Mouse (Mus musculus) heart, embryonic 16.5 days (tissue): Measurements from ENCODE around the gene Kctd4. TPM values are rescaled to one million over a fixed set of nuclear protein-coding genes. Genes with fewer than 3 reads are reported as not detected.
"Not testable (repeated sequence)": the region's sequence is repeated elsewhere in the genome, so short reads cannot be mapped to it uniquely, and the experiment has no call there.

Source experiments
- ATAC-seq: fragments of 200-750 bp; cut with Nextera tagmentation; replicated peaks from 2 replicates; pipeline ENCODE4 v1.8.0; 2017; ENCODE audit warnings: moderate number of reproducible peaks; ENCODE audit not compliant: insufficient read depth, low FRiP score; ENCODE audit errors: extremely low read depth
- H3K27ac ChIP-seq: fragments of 300-500 bp; sonication (generic); 2 replicates; pipeline ENCODE4 v1.5.1; 2014; ENCODE audit warnings: mild to moderate bottlenecking, low read length, control low read depth, moderate library complexity
- H3K27me3 ChIP-seq: fragments of 300-500 bp; sonication (generic); 2 replicates; pipeline ENCODE4 v1.6.1; 2014; ENCODE audit warnings: low read length, mixed read lengths; ENCODE audit not compliant: control insufficient read depth, insufficient read depth
- H3K36me3 ChIP-seq: fragments of 300-500 bp; sonication (generic); 2 replicates; pipeline ENCODE4 v1.6.1; 2014; ENCODE audit not compliant: control insufficient read depth, insufficient read depth
- H3K4me1 ChIP-seq: fragments of 300-500 bp; sonication (generic); 2 replicates; pipeline ENCODE4 v1.6.1; 2014; ENCODE audit warnings: low read length, mixed read lengths; ENCODE audit not compliant: control insufficient read depth, insufficient read depth
- H3K4me2 ChIP-seq: fragments of 300-500 bp; sonication (generic); 2 replicates; pipeline ENCODE4 v1.6.1; 2014; ENCODE audit warnings: low read depth, mild to moderate bottlenecking, control low read depth, low read length
- H3K4me3 ChIP-seq: fragments of 300-500 bp; sonication (generic); 2 replicates; pipeline ENCODE4 v1.5.1; 2014; ENCODE audit warnings: mild to moderate bottlenecking, control low read depth, low read length
- H3K9ac ChIP-seq: fragments of 300-500 bp; sonication (generic); 2 replicates; pipeline ENCODE4 v1.6.1; 2014; ENCODE audit warnings: low read length, control low read depth
- H3K9me3 ChIP-seq: fragments of 300-500 bp; sonication (generic); replicated peaks from 2 replicates; pipeline ENCODE4 v1.6.1; 2016; ENCODE audit warnings: low read length; ENCODE audit not compliant: control insufficient read depth
- WGBS: fragments of 180-500 bp; shearing (Covaris S2); extraction: QIAGEN DNeasy Blood & Tissue Kit; methylation state at CpG from one replicate; pipeline ENCODE4 v1.1.7; 2014; 5-methylcytosine and 5-hydroxymethylcytosine counted together
- polyA plus RNA-seq: library from polyadenylated mRNA; unstranded; fragments of >200 nt; fragmentation: Nextera tagmentation; extraction: Ambion mirVana; gene quantifications from 2 replicates; pipeline ENCODE4 v1.2.1, GENCODE M21; 2015

Gene Kctd4
- 0.12 and 0.56 TPM in 2 replicates for polyA plus RNA-seq

- H3K27ac ChIP-seq = no peak within 1 kb of the TSS
- no peak within 1 kb of the TSS for H3K9ac ChIP-seq
- WGBS = 87% methylated on average over 7 of the region's 7 CpGs
- H3K4me2 ChIP-seq = no peak within 1 kb of the TSS
- ATAC-seq = no peak
- no peaks in the 10 kb centered on the region for H3K4me1 ChIP-seq
- no peaks in the 10 kb centered on the region for H3K9me3 ChIP-seq
- no peak within 1 kb of the TSS for H3K4me3 ChIP-seq
- H3K27me3 ChIP-seq = no peaks in the 10 kb centered on the region
- H3K36me3 ChIP-seq = no peaks in the 10 kb centered on the region
Measured at GRCm38 (mm10) chr14:75954766-75955165, at the start of gene Kctd4. Gene Kctd4 (plus strand): TSS chr14:75955009.

GRCm38 (mm10) chr14:75906931-75907330 lies 47.9 kb upstream of the Kctd4 start:
- H3K4me3 ChIP-seq = no peak overlapping the region
- H3K9me3 ChIP-seq = no peaks in the 10 kb centered on the region
- no peak overlapping the region for H3K4me2 ChIP-seq
- H3K27ac ChIP-seq = no peak overlapping the region
- ATAC-seq = no peak
- no peaks in the 10 kb centered on the region for H3K27me3 ChIP-seq
- H3K36me3 ChIP-seq = peaks cover 6% of the 10 kb centered on the region
- H3K4me1 ChIP-seq = no peaks in the 10 kb centered on the region
- H3K9ac ChIP-seq = no peak overlapping the region
- 90% methylated on average over 8 of the region's 8 CpGs for WGBS

GRCm38 (mm10) chr14:75911968-75912367 lies 42.8 kb upstream of the Kctd4 start:
- Histone ChIP-seq H3K9me3 (no peaks in the 10 kb centered on the region), H3K4me1 (no peaks in the 10 kb centered on the region), H3K4me2 (no peak overlapping the region), H3K9ac (no peak overlapping the region), H3K27me3 (no peaks in the 10 kb centered on the region), H3K36me3 (peaks cover 4% of the 10 kb centered on the region; the same call in 1 of the 2 replicates), H3K4me3 (no peak overlapping the region), H3K27ac (no peak overlapping the region)
- whole genome bisulfite sequencing = 92% methylated on average over 6 of the region's 6 CpGs
- ATAC-seq = no peak

- H3K27ac ChIP-seq = no peak overlapping the region
- H3K27me3 ChIP-seq = no peaks in the 10 kb centered on the region
- no peak overlapping the region for H3K9ac ChIP-seq
- 89% methylated on average over 2 of the region's 2 CpGs for WGBS
- ATAC-seq = no peak
- no peaks in the 10 kb centered on the region for H3K4me1 ChIP-seq
- no peak overlapping the region for H3K4me2 ChIP-seq
- peaks cover 4% of the 10 kb centered on the region; the same call in 1 of the 2 replicates for H3K36me3 ChIP-seq
- H3K4me3 ChIP-seq = no peak overlapping the region
- H3K9me3 ChIP-seq = no peaks in the 10 kb centered on the region
Measured at GRCm38 (mm10) chr14:75912665-75913064, 42.1 kb upstream of the Kctd4 start.

GRCm38 (mm10) chr14:75923314-75924052 lies 31.3 kb upstream of the Kctd4 start:
- H3K27ac ChIP-seq = no peak overlapping the region
- H3K36me3 ChIP-seq = no peaks in the 10 kb centered on the region
- 93% methylated on average over 1 of the region's 1 CpGs for WGBS
- no peaks in the 10 kb centered on the region for H3K27me3 ChIP-seq
- H3K9me3 ChIP-seq = no peaks in the 10 kb centered on the region
- H3K4me3 ChIP-seq = no peak overlapping the region
- no peaks in the 10 kb centered on the region for H3K4me1 ChIP-seq
- H3K4me2 ChIP-seq = no peak overlapping the region
- no peak for ATAC-seq
- no peak overlapping the region for H3K9ac ChIP-seq

- H3K36me3 ChIP-seq = not testable (repeated sequence)
- 90% methylated on average over 8 of the region's 8 CpGs for WGBS
Measured at GRCm38 (mm10) chr14:75929713-75930112, 25.1 kb upstream of the Kctd4 start.

GRCm38 (mm10) chr14:75931266-75931665 lies 23.5 kb upstream of the Kctd4 start:
- Histone ChIP-seq H3K4me2 (no peak overlapping the region), H3K36me3 (no peaks in the 10 kb centered on the region), H3K4me1 (no peaks in the 10 kb centered on the region), H3K27me3 (no peaks in the 10 kb centered on the region), H3K9me3 (no peaks in the 10 kb centered on the region), H3K27ac (no peak overlapping the region), H3K4me3 (no peak overlapping the region), H3K9ac (no peak overlapping the region)
- no peak for ATAC-seq
- WGBS = 96% methylated on average over 23 of the region's 23 CpGs

More at GRCm38 (mm10) chr14:75929713-75930112, 25.1 kb upstream of the Kctd4 start:
- H3K4me1 ChIP-seq, H3K27ac ChIP-seq, H3K9ac ChIP-seq, H3K4me3 ChIP-seq, H3K4me2 ChIP-seq, ATAC-seq, H3K27me3 ChIP-seq, H3K9me3 ChIP-seq: not testable (repeated sequence)

GRCm38 (mm10) chr14:75934359-75934758 lies 20.4 kb upstream of the Kctd4 start:
- H3K27ac ChIP-seq = no peak overlapping the region
- ATAC-seq = no peak
- H3K9ac ChIP-seq = no peak overlapping the region
- no peaks in the 10 kb centered on the region for H3K4me1 ChIP-seq
- no peaks in the 10 kb centered on the region for H3K27me3 ChIP-seq
- H3K9me3 ChIP-seq = no peaks in the 10 kb centered on the region
- H3K4me3 ChIP-seq = no peak overlapping the region
- 86% methylated on average over 2 of the region's 2 CpGs for WGBS
- H3K4me2 ChIP-seq = no peak overlapping the region
- no peaks in the 10 kb centered on the region for H3K36me3 ChIP-seq

- 63% methylated on average over 1 of the region's 1 CpGs for WGBS
- no peak for ATAC-seq
- Histone ChIP-seq H3K36me3 (no peaks in the 10 kb centered on the region), H3K9me3 (no peaks in the 10 kb centered on the region), H3K4me3 (no peak overlapping the region), H3K4me2 (no peak overlapping the region), H3K27me3 (no peaks in the 10 kb centered on the region), H3K9ac (no peak overlapping the region), H3K27ac (no peak overlapping the region), H3K4me1 (no peaks in the 10 kb centered on the region)
Measured at GRCm38 (mm10) chr14:75937714-75938113, 17.1 kb upstream of the Kctd4 start.
